Mouse (Mus musculus): ENCODE results near the gene Nfkbil1. TPM values are rescaled to one million over a fixed set of nuclear protein-coding genes. Genes with fewer than 3 reads are reported as not detected.

Gene Nfkbil1
- polyA plus RNA-seq, 1 experiment from 2014 or later, result 11.2 TPM

- ATAC-seq (no peak), DNase-seq (ENCODE audit: low spot score) (peak; percentile 65)
- H3K9me3 ChIP-seq (ENCODE audit: low read length), result no peaks in the 10 kb centered on the region
- no peak overlapping the region for H3K4me3 ChIP-seq (ENCODE audit: low read depth, low read length)
- no peak for TF ChIP-seq CTCF (IDR thresholded peaks at IDR 0.05)
- TF ChIP-seq EP300 (IDR thresholded peaks at IDR 0.05), result no peak
- no peak overlapping the region for H3K9ac ChIP-seq (replicated peaks; ENCODE audit: low read depth)
- H3K4me1 ChIP-seq (ENCODE audit: insufficient read depth, low read depth, low read length), result peaks cover 21% of the 10 kb centered on the region
- 31% methylated on average over 2 of the region's 2 CpGs for WGBS
- H3K36me3 ChIP-seq (ENCODE audit: insufficient read depth, low read length), result peaks cover 43% of the 10 kb centered on the region
- H3K4me2 ChIP-seq (replicated peaks; ENCODE audit: low read depth, low read length), result no peak overlapping the region
- 0 out of 2 replicates have a peak overlapping the region, but pooled peaks have one; percentile 15 for H3K27ac ChIP-seq (ENCODE audit: low read length)
- no peaks in the 10 kb centered on the region for H3K27me3 ChIP-seq (replicated peaks; ENCODE audit: insufficient read depth, low read length)
Observed at GRCm38 (mm10) chr17:35244999-35245398, 9.4 kb upstream of the Nfkbil1 start.

GRCm38 (mm10) chr17:35243086-35243485 is 7.5 kb upstream of the Nfkbil1 start:
- peak; percentile 40 for TF ChIP-seq CTCF (IDR thresholded peaks at IDR 0.05)
- no peak for TF ChIP-seq EP300 (IDR thresholded peaks at IDR 0.05)
- Histone ChIP-seq H3K4me3 (ENCODE audit: low read depth, low read length) (peak overlapping the region; percentile 91), H3K9ac (replicated peaks; ENCODE audit: low read depth) (peak overlapping the region; percentile 99), H3K4me2 (replicated peaks; ENCODE audit: low read depth, low read length) (peak overlapping the region; percentile 81), H3K27me3 (replicated peaks; ENCODE audit: insufficient read depth, low read length) (no peaks in the 10 kb centered on the region), H3K27ac (ENCODE audit: low read length) (peak overlapping the region; percentile 100), H3K9me3 (ENCODE audit: low read length) (no peaks in the 10 kb centered on the region), H3K4me1 (ENCODE audit: insufficient read depth, low read depth, low read length) (peaks cover 21% of the 10 kb centered on the region), H3K36me3 (ENCODE audit: insufficient read depth, low read length) (peaks cover 29% of the 10 kb centered on the region; the same call in 1 of the 2 replicates)
- peak; percentile 63 for DNase-seq (ENCODE audit: low spot score)
- ATAC-seq, result no peak
- 2% methylated on average over 16 of the region's 16 CpGs for WGBS

GRCm38 (mm10) chr17:35242015-35242941 is 6.7 kb upstream of the Nfkbil1 start:
- H3K36me3 ChIP-seq (ENCODE audit: insufficient read depth, low read length), result peaks cover 28% of the 10 kb centered on the region; the same call in 1 of the 2 replicates
- WGBS, result under 1% methylated on average over 49 of the region's 55 CpGs
- peak overlapping the region; percentile 99 for H3K9ac ChIP-seq (replicated peaks; ENCODE audit: low read depth)
- no peaks in the 10 kb centered on the region for H3K27me3 ChIP-seq (replicated peaks; ENCODE audit: insufficient read depth, low read length)
- peak overlapping the region; percentile 91 for H3K4me3 ChIP-seq (ENCODE audit: low read depth, low read length)
- DNase-seq (ENCODE audit: low spot score), result peak; percentile 84
- TF ChIP-seq CTCF (IDR thresholded peaks at IDR 0.05) (peak; percentile 45), EP300 (IDR thresholded peaks at IDR 0.05) (no peak)
- H3K4me2 ChIP-seq (replicated peaks; ENCODE audit: low read depth, low read length), result peak overlapping the region; percentile 81
- peak; percentile 43 for ATAC-seq
- peak overlapping the region; percentile 100 for H3K27ac ChIP-seq (ENCODE audit: low read length)
- no peaks in the 10 kb centered on the region for H3K9me3 ChIP-seq (ENCODE audit: low read length)
- peaks cover 21% of the 10 kb centered on the region for H3K4me1 ChIP-seq (ENCODE audit: insufficient read depth, low read depth, low read length)

- H3K4me3 ChIP-seq (ENCODE audit: low read depth, low read length), result peak within 1 kb of the TSS; percentile 91
- peak within 1 kb of the TSS; percentile 100 for H3K27ac ChIP-seq (ENCODE audit: low read length)
- under 1% methylated on average over 62 of the region's 69 CpGs for WGBS
- TF ChIP-seq CTCF (IDR thresholded peaks at IDR 0.05), result peak; percentile 46
- peak; percentile 90 for TF ChIP-seq EP300 (IDR thresholded peaks at IDR 0.05)
- no peaks in the 10 kb centered on the region for H3K9me3 ChIP-seq (ENCODE audit: low read length)
- H3K27me3 ChIP-seq (replicated peaks; ENCODE audit: insufficient read depth, low read length), result no peaks in the 10 kb centered on the region
- H3K9ac ChIP-seq (replicated peaks; ENCODE audit: low read depth), result peak within 1 kb of the TSS; percentile 99
- ATAC-seq (peak; percentile 89), DNase-seq (ENCODE audit: low spot score) (peak; percentile 98)
- peaks cover 21% of the 10 kb centered on the region for H3K4me1 ChIP-seq (ENCODE audit: insufficient read depth, low read depth, low read length)
- H3K36me3 ChIP-seq (ENCODE audit: insufficient read depth, low read length), result peaks cover 20% of the 10 kb centered on the region; the same call in 1 of the 2 replicates
- H3K4me2 ChIP-seq (replicated peaks; ENCODE audit: low read depth, low read length), result peak within 1 kb of the TSS; percentile 81
Observed at GRCm38 (mm10) chr17:35241305-35242014, 5.9 kb upstream of the Nfkbil1 start, which contains the start of gene Ddx39b. Ddx39b (plus strand) TSS chr17:35241746.

GRCm38 (mm10) chr17:35240384-35241304 is 5.1 kb upstream of the Nfkbil1 start:
- H3K27me3 ChIP-seq (replicated peaks; ENCODE audit: insufficient read depth, low read length), result no peaks in the 10 kb centered on the region
- H3K4me3 ChIP-seq (ENCODE audit: low read depth, low read length), result peak overlapping the region; percentile 91
- peak overlapping the region; percentile 99 for H3K9ac ChIP-seq (replicated peaks; ENCODE audit: low read depth)
- H3K4me2 ChIP-seq (replicated peaks; ENCODE audit: low read depth, low read length), result peak overlapping the region; percentile 81
- no peak for ATAC-seq
- no peak for DNase-seq (ENCODE audit: low spot score)
- H3K9me3 ChIP-seq (ENCODE audit: low read length), result no peaks in the 10 kb centered on the region
- peak overlapping the region; percentile 100 for H3K27ac ChIP-seq (ENCODE audit: low read length)
- WGBS, result 21% methylated on average over 12 of the region's 12 CpGs
- H3K36me3 ChIP-seq (ENCODE audit: insufficient read depth, low read length), result peaks cover 16% of the 10 kb centered on the region; the same call in 1 of the 2 replicates
- TF ChIP-seq CTCF (IDR thresholded peaks at IDR 0.05) (no peak), EP300 (IDR thresholded peaks at IDR 0.05) (no peak)
- peaks cover 21% of the 10 kb centered on the region for H3K4me1 ChIP-seq (ENCODE audit: insufficient read depth, low read depth, low read length)
